Mouse (Mus musculus) kidney, embryonic 14.5 days (tissue): Measurements from ENCODE around the gene Slc25a22. TPM values are rescaled to one million over a fixed set of nuclear protein-coding genes. Genes with fewer than 3 reads are reported as not detected.
A peak's percentile ranks its signal among the peaks of the same experiment; 100 is the strongest.
"Not testable (repeated sequence)": the region's sequence is repeated elsewhere in the genome, so short reads cannot be mapped to it uniquely, and the experiment has no call there.

Experiments used
- ATAC-seq: fragments of 200-750 bp; cut with Nextera tagmentation; 2 replicates; pipeline ENCODE4 v1.8.0; 2017; ENCODE audit warnings: moderate number of reproducible peaks, mild to moderate bottlenecking, moderate TSS enrichment, moderate library complexity; ENCODE audit not compliant: low FRiP score, low TSS enrichment
- H3K27ac ChIP-seq: fragments of 300-500 bp; sonication (generic); 2 replicates; pipeline ENCODE4 v1.5.1; 2014; ENCODE audit warnings: low read depth, mild to moderate bottlenecking, low read length, moderate library complexity, mixed read lengths
- H3K27me3 ChIP-seq: fragments of 300-500 bp; sonication (generic); 2 replicates; pipeline ENCODE4 v1.6.1; 2014; ENCODE audit warnings: mild to moderate bottlenecking, low read length; ENCODE audit not compliant: control insufficient read depth, insufficient read depth
- H3K36me3 ChIP-seq: fragments of 300-500 bp; sonication (generic); 2 replicates; pipeline ENCODE4 v1.6.1; 2014; ENCODE audit warnings: low read length, mixed read lengths; ENCODE audit not compliant: control insufficient read depth, insufficient read depth
- H3K4me1 ChIP-seq: fragments of 300-500 bp; sonication (generic); 2 replicates; pipeline ENCODE4 v1.6.1; 2014; ENCODE audit warnings: low read length, mixed read lengths; ENCODE audit not compliant: control insufficient read depth, insufficient read depth
- H3K4me2 ChIP-seq: fragments of 300-500 bp; sonication (generic); replicated peaks from 2 replicates; pipeline ENCODE4 v1.6.1; 2014; ENCODE audit warnings: low read depth, mild to moderate bottlenecking, low read length
- H3K4me3 ChIP-seq: fragments of 300-500 bp; sonication (generic); 2 replicates; pipeline ENCODE4 v1.5.1; 2014; ENCODE audit warnings: mild to moderate bottlenecking, low read length
- H3K9ac ChIP-seq: fragments of 300-500 bp; sonication (generic); 2 replicates; pipeline ENCODE4 v1.6.1; 2014; ENCODE audit warnings: low read depth, mild to moderate bottlenecking, low read length, moderate library complexity
- H3K9me3 ChIP-seq: fragments of 300-500 bp; sonication (generic); 2 replicates; pipeline ENCODE4 v1.6.1; 2016; ENCODE audit warnings: low read length; ENCODE audit not compliant: control insufficient read depth
- WGBS: fragments of 180-500 bp; shearing (Covaris S2); extraction: QIAGEN DNeasy Blood & Tissue Kit; methylation state at CpG from one replicate; pipeline ENCODE4 v1.1.7; 2014; 5-methylcytosine and 5-hydroxymethylcytosine counted together
- polyA plus RNA-seq: library from polyadenylated mRNA; unstranded; fragments of >200 nt; fragmentation: Nextera tagmentation; extraction: Ambion mirVana; gene quantifications from 2 replicates; pipeline ENCODE4 v1.2.1, GENCODE M21; 2014

The Slc25a22 gene
- polyA plus RNA-seq, 1 experiment from 2014 or later: 34.1 TPM

GRCm38 (mm10) chr7:141417731-141418681 is 19.7 kb downstream of the Slc25a22 start:
- no peak overlapping the region for H3K27ac ChIP-seq
- no peak for ATAC-seq
- no peaks in the 10 kb centered on the region for H3K27me3 ChIP-seq
- no peaks in the 10 kb centered on the region for H3K9me3 ChIP-seq
- no peaks in the 10 kb centered on the region for H3K36me3 ChIP-seq
- H3K4me2 ChIP-seq: no peak overlapping the region
- no peak overlapping the region for H3K9ac ChIP-seq
- H3K4me3 ChIP-seq: no peak overlapping the region
- WGBS: 72% methylated on average over 8 of the region's 8 CpGs
- peaks cover 4% of the 10 kb centered on the region; the same call in 1 of the 2 replicates for H3K4me1 ChIP-seq

- ATAC-seq: no peak
- no peak overlapping the region for H3K4me2 ChIP-seq
- H3K27ac ChIP-seq: no peak overlapping the region
- no peak overlapping the region for H3K4me3 ChIP-seq
- H3K4me1 ChIP-seq: peaks cover 7% of the 10 kb centered on the region; the same call in 1 of the 2 replicates
- no peaks in the 10 kb centered on the region for H3K27me3 ChIP-seq
- H3K9me3 ChIP-seq: no peaks in the 10 kb centered on the region
- H3K9ac ChIP-seq: no peak overlapping the region
- H3K36me3 ChIP-seq: peaks cover 3% of the 10 kb centered on the region; the same call in 1 of the 2 replicates
- WGBS: 79% methylated on average over 6 of the region's 6 CpGs
Measured at GRCm38 (mm10) chr7:141416144-141416841, 21.4 kb downstream of the Slc25a22 start.

GRCm38 (mm10) chr7:141413809-141414584 is 23.7 kb downstream of the Slc25a22 start, which contains the start of gene Gatd1:
Gatd1 (minus strand) TSS chr7:141414136.
- H3K9me3 ChIP-seq: no peaks in the 10 kb centered on the region
- H3K4me3 ChIP-seq: peak within 1 kb of the TSS; percentile 71
- H3K27me3 ChIP-seq: no peaks in the 10 kb centered on the region
- peak; percentile 91 for ATAC-seq
- 1% methylated on average over 56 of the region's 56 CpGs for WGBS
- peak within 1 kb of the TSS; percentile 85 for H3K27ac ChIP-seq
- H3K4me2 ChIP-seq: peak within 1 kb of the TSS; percentile 88
- H3K36me3 ChIP-seq: peaks cover 19% of the 10 kb centered on the region
- H3K4me1 ChIP-seq: peaks cover 7% of the 10 kb centered on the region; the same call in 1 of the 2 replicates
- peak within 1 kb of the TSS; percentile 89 for H3K9ac ChIP-seq

GRCm38 (mm10) chr7:141413331-141413730 is 24.4 kb downstream of the Slc25a22 start:
- no peaks in the 10 kb centered on the region for H3K27me3 ChIP-seq
- H3K4me3 ChIP-seq: peak overlapping the region; percentile 71
- 2% methylated on average over 16 of the region's 16 CpGs for WGBS
- ATAC-seq: peak; percentile 9; the same call in 1 of the 2 replicates
- peak overlapping the region; percentile 89 for H3K9ac ChIP-seq
- peaks cover 19% of the 10 kb centered on the region for H3K36me3 ChIP-seq
- no peaks in the 10 kb centered on the region for H3K9me3 ChIP-seq
- peak overlapping the region; percentile 85 for H3K27ac ChIP-seq
- H3K4me1 ChIP-seq: peaks cover 7% of the 10 kb centered on the region; the same call in 1 of the 2 replicates
- H3K4me2 ChIP-seq: peak overlapping the region; percentile 88

GRCm38 (mm10) chr7:141411667-141412066 is 26.0 kb downstream of the Slc25a22 start:
- WGBS: 100% methylated on average over 1 of the region's 1 CpGs
- ATAC-seq: no peak

GRCm38 (mm10) chr7:141410631-141411030 is 27.1 kb downstream of the Slc25a22 start:
- no peak overlapping the region for H3K27ac ChIP-seq
- no peak overlapping the region for H3K9ac ChIP-seq
- H3K27me3 ChIP-seq: no peaks in the 10 kb centered on the region
- WGBS: 94% methylated on average over 8 of the region's 8 CpGs
- no peak for ATAC-seq
- no peak overlapping the region for H3K4me2 ChIP-seq
- no peak overlapping the region for H3K4me3 ChIP-seq
- no peaks in the 10 kb centered on the region for H3K9me3 ChIP-seq
- peaks cover 24% of the 10 kb centered on the region for H3K36me3 ChIP-seq
- H3K4me1 ChIP-seq: peaks cover 7% of the 10 kb centered on the region; the same call in 1 of the 2 replicates

More at GRCm38 (mm10) chr7:141411667-141412066, 26.0 kb downstream of the Slc25a22 start:
- Histone ChIP-seq H3K9me3 (no peaks in the 10 kb centered on the region), H3K27ac (no peak overlapping the region), H3K4me2 (no peak overlapping the region), H3K4me1 (peaks cover 7% of the 10 kb centered on the region; the same call in 1 of the 2 replicates), H3K36me3 (peaks cover 24% of the 10 kb centered on the region), H3K27me3 (no peaks in the 10 kb centered on the region), H3K4me3 (no peak overlapping the region), H3K9ac (no peak overlapping the region)

GRCm38 (mm10) chr7:141408833-141409232 is 28.9 kb downstream of the Slc25a22 start:
- peak; percentile 47 for ATAC-seq
- Histone ChIP-seq H3K27me3 (no peaks in the 10 kb centered on the region), H3K27ac (no peak overlapping the region), H3K9me3 (no peaks in the 10 kb centered on the region), H3K36me3 (peaks cover 24% of the 10 kb centered on the region), H3K4me1 (peaks cover 7% of the 10 kb centered on the region; the same call in 1 of the 2 replicates), H3K4me3 (no peak overlapping the region), H3K9ac (no peak overlapping the region), H3K4me2 (no peak overlapping the region)
- WGBS: 16% methylated on average over 11 of the region's 11 CpGs

- H3K27ac ChIP-seq, H3K4me1 ChIP-seq, H3K4me3 ChIP-seq, H3K9ac ChIP-seq, H3K4me2 ChIP-seq, H3K27me3 ChIP-seq, ATAC-seq, H3K9me3 ChIP-seq: not testable (repeated sequence)
- 96% methylated on average over 7 of the region's 7 CpGs for WGBS
- peaks cover 33% of the 10 kb centered on the region for H3K36me3 ChIP-seq
Measured at GRCm38 (mm10) chr7:141407670-141408069, 30.0 kb downstream of the Slc25a22 start.
